Mouse (Mus musculus) spleen, postnatal 36 days (tissue): ENCODE data around the gene Dtl.
A peak's percentile ranks its signal among the peaks of the same experiment; 100 is the strongest.

Experiments
- DNase-seq, 2 experiments: peaks; one replicate each; pipeline ENCODE4 v3.0.0; 2022; ENCODE audit warnings: low spot score in 2 of 2, mixed read lengths in 1 of 2

Gene Dtl

DNA sequence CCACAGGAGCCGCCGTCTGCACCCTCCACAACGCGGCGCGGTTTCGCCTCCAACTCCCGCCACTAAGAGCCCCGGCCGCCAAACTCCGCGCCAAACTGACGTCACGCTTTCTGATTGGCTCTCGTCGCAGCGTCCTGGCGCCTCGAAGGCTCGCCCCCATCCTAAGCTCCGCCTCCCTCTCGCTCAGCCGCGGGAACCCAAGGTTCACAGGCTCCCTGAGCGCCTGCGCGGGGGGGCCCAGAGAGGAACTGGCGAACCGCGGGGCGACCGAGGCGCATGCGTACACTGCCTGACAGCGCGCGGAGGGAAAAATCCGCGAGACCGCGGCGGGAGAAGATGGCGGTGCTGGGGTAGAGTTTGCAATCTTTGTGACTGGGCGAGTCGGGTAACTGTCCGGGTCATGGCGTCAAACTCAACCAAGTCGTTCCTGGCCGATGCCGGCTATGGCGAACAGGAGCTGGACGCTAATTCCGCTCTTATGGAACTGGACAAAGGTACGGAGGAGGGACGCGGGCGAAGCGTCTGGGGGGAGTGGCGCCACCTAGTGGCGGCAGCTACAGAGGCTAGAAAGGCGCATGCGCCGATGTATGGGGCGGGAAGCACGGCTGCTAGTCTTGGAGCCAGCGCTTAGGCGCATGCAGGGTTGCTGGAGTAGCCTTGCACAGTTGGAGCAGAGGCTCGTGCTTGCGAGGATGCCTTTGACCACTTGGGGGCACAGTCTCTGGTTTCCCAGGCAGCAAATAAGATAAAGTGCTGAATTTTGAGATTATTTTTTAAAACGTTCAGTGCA is at the start of gene Dtl, which contains the start of gene Ints7:
Dtl (minus strand) TSS at position 87 of the 790 bp plus-strand sequence.
Ints7 (plus strand) TSS at position 179 of the 790 bp plus-strand sequence.
- peak; percentile 100 for DNase-seq

DNA sequence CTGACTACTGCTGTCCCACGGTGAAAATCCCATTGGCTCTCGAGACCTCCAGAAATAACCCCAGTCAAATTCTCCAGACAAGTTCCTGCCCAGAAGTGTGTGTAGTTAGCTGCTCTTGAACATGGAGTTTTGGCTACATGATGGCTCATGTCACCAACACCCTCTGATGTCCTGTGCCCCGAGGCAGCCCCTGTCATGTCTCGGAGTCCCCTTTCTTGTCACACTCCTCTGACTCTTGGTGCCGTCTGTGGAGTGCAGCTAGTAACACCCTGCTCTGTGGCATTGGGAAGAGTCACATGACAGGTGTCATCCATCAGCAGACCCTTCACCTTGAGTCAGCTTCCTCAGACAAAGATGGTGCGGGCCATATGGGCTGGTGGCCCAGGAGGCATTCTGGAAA is 49.7 kb upstream of the Dtl start:
- no peak for DNase-seq

DNA sequence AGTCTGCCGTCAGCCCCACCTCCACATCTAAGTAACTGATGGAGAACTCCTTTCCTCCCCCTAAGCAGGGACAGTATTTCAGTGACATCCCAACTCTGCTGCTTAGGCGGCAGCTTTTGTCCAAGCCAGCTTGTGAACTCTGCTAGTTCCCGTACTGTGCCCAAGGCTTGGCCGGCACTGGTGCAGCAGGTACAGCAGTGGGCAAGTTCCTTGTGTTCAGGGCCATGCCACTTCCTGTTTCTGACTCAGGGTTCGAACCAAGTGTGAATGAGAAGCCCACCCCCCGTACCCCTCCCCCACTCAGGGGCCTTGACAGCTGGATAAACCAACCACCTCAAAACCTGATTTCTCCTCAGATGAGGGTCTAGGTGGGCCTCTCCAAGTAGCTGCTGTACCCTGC is 49.1 kb upstream of the Dtl start:
- DNase-seq: no peak

DNA sequence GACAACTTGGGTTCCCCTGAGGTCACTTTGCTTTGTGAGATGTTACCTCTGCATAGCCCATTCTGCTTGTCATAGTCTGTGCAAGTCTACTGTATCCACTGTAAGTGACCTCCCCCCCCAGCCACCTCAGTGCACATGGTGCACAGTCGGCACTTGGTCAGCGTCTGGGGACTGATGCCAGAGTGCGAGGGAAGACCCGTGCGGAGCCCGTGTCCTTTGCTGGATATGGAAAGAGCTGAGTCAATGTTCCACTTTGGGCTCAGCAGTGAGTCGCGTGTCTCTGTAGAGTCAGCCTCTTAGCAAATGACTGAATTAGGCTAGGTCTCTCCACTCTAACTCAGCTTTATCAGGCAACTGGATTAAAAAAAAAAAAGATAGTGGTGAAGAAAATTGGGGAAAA is 47.5 kb upstream of the Dtl start:
- no peak for DNase-seq

DNA sequence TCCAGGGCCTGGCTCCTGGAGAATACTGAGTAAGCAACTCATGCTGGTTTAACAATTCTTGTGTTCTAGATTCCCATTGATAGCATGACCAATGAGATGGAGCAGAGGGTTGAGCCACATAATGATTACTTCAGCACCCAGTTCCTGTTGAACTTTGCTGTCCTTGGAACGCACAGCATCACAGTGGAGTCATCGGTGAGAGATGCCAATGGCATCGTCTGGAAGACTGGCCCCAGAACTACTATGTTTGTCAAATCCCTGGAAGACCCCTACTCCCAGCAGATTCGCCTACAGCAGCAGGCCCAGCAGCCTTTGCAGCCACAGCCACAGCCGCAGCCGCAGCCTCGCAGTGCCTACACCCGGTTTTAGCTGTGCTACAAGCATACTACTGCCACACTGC is 45.8 kb upstream of the Dtl start:
- no peak for DNase-seq

DNA sequence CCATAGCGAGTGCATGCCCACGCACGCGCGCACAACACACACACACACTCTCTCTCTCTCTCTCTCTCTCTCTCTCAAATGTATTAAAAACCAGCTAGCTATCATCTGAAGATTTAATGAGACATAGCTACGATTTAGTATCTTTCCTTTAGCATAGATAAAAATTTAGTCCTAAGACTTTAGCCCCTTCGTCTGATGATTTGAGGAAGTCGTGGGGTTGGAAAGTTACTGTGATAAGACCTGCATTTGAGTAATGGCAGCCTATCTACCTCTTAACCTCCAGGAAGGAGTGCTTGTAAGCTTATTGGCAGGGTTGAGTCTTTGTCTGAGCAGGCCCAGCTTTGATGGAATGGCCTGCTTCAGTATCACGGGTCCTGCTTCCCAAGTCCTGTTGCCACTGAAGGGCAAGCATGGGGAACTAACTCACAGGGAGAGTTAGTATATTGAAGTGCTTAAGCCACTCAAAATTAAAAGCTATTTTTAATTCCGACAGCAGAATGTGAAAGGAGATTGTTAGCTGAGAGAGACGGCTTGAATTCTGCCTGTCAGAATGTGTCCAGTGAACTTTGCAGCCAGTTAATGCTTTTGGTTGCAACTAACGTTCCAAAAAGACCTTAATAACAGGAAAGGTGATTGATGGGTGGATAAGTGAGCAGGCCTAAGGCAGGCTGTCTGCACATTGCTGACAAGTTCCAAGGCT is 42.9 kb upstream of the Dtl start:
- no peak for DNase-seq

DNA sequence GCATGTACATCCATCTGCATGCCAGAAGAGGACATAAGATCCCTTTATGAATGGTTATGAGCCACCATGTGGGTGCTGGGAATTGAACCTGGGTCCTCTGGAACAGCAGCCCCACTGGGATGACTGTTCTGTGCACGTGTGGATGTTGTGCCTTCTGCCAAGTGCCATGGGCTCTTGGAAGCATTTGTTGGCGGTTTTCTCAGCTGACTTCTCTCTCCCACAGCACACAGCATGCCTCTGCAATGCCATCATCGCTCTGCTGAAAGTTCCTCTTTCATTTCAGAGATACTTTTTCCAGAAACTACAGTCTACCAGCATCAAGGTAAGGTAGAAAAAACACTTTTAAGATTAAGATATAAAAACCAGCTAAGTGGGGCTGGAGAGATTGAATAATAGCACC is 42.2 kb upstream of the Dtl start:
- no peak for DNase-seq

DNA sequence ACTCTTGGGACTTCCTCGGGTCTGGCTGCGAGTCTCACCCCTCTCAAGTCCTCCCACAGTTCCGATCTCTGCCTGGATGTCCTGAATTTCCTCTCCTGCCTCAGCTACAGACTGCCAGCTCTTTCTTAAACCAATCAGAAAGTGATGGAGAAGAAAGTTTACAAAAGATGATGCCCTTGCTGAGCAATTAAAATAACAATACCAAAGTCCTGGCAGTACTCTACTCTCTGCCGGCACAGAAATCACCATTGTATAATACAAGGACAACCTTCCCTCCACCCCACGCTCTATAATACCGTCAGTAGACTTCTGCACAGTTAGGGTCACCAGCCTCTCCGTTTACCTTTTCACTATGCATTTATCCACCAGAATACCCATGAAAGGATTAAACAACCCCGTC is 40.9 kb upstream of the Dtl start:
- DNase-seq: no peak

DNA sequence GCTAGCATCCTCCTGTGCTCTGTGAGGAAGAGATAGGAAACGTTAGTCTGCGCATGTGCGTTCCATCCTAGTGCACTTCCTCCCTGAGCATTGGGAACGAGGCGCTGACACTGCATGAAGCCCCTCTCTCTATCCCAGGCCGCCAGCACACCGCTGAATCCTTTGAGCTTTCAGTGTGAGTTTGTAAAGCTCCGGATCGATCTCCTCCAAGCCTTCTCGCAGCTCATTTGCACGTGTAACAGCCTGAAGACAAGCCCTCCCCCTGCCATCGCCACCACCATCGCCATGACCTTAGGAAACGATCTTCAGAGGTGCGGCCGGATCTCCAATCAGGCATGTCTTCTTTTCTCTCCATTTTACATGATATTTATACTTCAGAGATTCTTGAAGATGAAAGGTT is 37.5 kb upstream of the Dtl start:
- DNase-seq: no peak

DNA sequence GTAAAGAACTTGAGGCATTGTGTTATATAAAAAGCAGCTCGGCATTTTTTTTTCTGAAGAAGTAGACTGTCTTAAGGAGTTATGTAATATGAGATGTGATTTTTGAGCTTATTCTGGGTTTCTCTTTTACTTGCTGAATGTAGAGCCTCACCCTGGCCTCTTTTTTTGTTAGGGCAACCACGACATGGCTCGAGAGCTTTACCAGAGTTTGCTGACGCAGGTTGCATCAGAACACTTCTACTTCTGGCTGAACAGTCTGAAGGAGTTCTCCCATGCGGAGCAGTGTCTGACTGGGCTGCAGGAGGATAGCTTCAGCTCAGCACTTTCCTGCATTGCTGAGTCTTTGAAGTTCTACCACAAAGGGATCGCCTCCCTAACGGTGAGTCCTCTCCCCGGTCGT is 36.3 kb upstream of the Dtl start:
- DNase-seq: no peak

DNA sequence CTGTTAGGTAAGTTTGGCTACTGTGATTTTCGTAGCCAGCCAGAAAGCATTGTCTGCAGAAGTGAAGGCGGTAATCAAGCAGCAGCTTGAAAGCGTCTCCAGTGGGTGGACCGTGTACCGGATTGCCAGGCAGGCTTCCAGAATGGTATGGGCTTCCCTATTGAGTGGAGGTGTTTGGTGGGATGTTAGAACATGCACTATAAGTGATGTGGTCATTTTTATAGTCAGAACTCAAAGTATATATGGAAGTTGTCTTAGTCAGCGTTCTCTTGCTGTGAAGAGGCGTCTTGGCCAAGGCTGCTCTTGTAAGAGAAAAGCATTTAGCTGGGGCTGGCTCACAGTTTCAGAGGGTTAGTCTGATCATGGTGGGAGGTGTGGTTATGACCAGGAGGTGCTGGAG is 35.0 kb upstream of the Dtl start:
- no peak for DNase-seq

DNA sequence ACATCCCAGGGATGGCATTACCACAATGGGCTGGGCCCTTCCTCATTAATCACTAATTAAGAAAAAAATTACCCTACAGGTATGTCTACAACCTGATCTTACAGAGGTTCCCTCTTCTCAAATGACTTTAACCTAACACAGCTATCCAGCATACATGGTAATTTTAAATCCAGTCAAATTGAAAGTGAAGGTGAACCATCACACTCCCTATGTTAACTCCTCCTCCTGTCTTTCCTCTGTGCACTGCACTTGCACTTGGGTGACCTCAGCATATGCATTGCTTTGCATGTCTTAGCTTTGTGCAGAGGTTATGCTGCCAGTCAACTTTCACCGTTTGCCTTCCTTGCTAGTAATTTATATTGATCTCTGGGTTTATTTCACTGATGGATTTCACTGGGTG is 34.2 kb upstream of the Dtl start:
- DNase-seq: no peak

DNA sequence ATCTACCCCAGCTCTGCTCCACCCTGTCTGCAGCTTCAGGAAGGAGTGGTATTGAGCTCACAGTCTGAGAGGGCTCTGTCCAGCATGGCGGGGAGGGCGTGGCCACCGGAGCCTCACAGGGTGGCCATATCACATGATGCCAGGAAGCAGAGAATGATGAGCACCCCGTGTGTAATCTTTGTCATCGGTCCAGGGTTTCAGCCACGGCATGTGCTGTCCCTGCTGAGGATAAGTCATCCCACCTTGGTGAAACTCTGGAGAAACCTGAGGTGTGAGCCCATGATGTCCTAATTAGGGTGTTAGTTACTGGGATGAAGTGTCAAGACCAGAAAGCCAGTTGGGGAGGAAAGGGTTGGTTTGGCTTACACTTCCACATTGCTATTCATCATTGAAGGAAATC is 33.7 kb upstream of the Dtl start:
- DNase-seq: no peak

DNA sequence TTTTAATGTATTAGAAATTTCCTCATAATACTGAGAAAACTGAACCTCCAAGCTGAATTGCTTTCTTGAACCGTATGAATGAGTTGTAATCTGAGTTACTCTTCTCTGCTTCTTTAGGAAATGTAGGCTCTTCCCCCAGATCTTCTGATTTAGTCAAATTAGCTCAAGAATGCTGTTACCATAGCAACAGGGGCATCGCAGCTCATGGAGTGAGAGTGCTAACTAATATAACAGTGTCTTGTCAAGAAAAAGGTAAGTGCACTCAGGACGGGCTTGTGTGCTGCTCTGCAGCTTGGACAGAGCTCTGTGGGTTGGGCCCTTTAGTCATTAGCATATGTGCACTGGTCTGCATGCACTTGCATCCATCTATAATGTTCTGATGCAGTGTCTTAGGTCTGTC is 29.3 kb upstream of the Dtl start:
- no peak for DNase-seq

DNA sequence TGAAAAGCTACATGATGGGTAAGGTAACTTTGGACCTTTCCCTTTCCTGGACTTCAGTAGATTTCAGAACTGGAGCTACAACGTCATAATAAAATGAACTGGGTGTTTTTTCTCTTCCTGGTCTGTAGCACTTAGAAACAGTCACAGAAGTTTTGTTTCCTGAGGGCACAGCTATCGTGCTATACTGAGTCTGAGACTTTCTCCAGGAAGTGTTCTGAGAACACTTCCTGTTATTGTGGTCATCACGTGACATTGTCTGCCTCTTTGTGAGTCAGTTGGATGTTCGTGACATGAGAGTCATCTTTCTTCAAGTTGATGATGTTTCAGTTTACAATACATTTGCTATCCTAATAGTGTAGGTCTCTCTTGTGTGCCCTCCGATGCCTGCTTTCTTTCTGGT is 23.9 kb upstream of the Dtl start:
- peak; percentile 46 to 54 for DNase-seq

DNA sequence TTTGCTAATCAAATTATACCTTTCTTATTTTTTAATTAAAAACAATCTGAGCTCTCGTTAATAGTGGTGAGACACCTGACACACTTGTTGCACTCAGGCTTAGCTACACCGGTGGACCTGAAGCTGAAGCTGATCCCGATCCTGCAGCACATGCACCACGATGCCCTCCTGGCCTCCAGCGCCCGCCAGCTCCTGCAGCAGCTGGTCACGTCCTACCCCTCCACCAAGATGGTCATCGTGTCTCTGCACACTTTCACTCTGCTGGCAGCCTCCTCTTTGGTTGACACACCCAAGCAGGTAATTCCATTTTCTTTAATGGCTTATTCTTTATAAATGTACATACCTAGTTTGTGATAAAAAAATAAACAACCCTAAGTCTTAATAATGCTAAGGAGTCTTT is 20.7 kb upstream of the Dtl start:
- DNase-seq: no peak

DNA sequence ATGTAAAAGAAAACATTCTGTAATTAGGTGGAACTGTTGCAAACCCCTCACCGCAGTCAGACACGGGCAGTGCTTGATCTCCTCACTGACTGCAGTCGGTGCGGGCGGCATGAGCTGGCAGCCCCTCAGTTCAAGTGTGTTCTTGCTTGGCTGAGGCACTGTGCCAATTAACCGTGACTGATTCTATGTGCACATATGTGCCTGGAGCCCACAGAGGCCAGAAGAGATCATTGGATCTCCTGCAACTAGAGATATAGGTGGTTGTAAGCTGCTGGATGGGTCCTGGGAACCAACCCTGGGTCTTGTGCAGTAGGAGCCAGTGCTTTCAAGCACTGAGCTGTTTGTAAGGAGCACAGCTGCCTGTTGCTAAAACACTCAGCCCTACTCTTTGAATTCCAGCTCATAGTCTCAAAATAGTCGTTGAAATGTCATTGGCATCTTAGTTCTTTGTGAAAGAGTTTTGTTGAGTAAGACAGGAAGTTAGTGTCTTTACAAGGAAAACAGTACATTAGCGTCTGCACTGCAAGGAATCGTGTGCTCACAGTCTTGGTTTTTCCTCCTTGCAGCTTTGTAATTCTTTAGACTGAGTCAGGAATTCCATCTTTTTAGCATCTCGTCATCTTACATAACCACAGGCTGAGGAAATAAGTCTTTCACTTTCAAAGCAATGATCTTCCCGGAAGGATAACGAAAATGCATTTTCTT is 16.8 kb upstream of the Dtl start:
- no peak for DNase-seq

DNA sequence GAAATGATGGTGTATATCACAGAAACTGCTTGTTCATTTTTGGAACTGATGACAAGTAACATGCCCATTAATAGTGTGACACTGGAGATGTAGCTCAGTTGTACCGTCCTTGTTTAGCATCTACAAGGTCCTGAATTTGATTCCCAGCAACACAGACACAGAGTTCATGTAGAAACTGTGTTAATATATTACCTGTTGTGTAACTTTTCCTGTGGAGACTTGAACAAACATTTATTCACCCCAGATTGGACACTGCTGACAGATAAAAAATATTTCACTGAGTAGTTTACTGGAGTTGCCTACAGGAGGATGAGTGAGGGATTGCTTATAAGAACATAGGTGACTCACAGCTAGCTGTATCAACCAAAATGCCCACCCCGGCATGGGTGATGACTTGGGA is 13.4 kb upstream of the Dtl start:
- no peak for DNase-seq

DNA sequence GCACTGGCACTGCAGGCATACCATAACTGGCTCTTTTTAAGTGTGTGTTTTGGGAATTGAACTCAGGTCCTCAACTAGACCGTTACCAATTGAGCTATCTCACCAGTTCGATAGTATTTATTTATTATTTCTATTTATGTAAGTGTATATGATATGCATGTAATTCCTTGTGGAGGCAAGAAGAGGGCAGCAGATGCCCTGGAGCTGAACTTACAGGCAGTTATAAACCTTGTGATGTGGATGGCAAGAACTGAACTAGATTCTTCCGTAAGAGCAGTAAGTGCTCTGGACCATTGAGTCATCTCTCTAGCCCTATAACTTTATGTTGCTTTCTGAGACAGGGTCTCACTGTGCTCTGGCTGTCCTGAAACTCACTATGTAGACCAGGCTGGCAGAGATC is 11.7 kb upstream of the Dtl start:
- DNase-seq: no peak

DNA sequence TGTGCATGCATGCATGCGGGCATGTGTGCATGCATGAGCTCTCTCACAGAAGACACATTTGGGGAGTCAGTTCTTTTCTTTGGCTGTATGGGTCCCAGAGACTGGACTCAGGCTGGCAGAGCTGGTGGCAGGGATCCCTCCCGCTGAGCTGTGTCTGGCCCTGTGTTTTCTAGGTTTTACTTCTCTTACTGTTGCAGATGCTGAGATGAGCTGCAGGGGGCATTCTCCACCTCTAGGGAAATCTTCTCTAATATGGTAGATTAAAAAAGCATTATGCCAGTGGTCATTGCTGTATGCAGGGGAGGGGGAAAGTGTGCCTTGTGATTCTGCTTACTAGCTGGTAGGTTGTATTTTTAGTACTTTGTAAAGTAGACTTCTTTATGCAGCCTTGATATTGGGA is 10.4 kb upstream of the Dtl start:
- no peak for DNase-seq

DNA sequence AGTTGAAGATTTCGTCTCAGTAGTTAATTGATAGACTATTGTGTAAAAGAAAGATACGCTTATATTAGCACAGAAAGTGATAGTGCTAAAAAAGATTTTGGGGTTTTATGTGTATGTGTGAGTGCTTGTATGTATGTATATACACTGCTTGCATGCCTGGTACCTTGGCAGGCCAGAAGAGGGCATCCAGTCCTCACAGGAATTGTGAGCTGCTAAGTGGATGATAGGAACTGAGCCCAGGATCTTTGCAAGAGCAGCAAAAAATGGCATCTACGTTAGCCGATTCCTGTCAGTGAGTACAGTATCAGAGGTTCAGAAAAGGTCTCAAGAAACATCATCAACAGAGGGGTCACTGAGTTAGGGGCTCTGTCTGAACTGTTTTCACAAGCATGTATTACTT is 9.1 kb upstream of the Dtl start:
- no peak for DNase-seq

DNA sequence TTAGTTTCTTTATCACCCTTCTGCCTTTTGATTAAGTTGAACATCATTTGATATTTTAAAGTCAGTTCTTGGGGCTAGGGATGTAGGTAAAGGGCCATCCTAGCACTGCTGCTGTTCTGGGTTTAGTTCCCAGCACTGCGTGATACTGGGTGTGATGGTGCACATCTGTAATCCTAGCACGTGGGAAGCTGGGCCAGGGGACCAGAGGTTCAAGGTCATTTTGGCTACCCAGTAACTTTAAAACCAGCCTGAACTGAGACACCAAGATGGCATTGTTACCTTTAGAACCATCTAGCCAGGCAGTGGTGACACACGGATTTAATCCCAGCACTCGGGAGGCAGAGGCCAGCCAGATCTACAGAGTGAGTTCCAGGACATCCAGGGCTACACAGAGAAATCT is 8.5 kb upstream of the Dtl start:
- no peak for DNase-seq

DNA sequence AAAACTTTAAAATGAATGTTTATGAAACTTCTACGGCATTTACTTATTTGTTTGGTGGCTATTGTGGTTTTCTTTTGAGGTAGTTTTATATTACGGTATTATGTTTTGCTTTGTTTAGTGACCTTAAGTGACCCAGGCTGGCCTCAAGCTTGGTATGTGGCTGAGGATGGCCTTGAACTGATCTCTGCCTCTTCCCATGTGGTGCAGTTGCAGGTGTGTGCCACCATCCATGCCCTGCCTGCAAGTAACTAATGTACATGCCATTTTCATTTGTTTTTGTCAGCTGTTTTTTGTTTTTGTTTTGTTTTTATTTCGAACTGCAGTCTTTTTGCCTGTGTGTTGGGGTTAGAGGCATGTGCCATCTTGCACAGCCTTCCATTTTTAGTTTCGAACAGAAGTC is 6.3 kb upstream of the Dtl start:
- DNase-seq: no peak
